27 mouse cellular contexts compared by ENCODE assay signal in genomic region chr6:31058961-31059360, GRCm38 (mm10).
DNase-seq lines count a peak whose midpoint lies in the region; ATAC-seq lines count a peak whose summit lies in the region.
"Had no signal": no experiment of that assay in that cellular context is flagged by ENCODE, and none has a peak within 500 bp of the region (broad histone marks: within the 10 kb centered on the region; RNA-seq: fewer than 3 reads in every experiment).

No protein-coding gene starts in this region.

- no peak for DNase-seq in embryonic facial prominence, embryonic 10.5 days (ENCODE audit: low spot score)
- peak; percentile 57 for DNase-seq in ovary, adult 18-20 months (ENCODE audit: low spot score)
- DNase-seq in ovary, postnatal 36 days (ENCODE audit: low spot score), result no peak
- peak; percentile 65 for DNase-seq in NIH3T3 (ENCODE audit: low read depth)
- no peak for DNase-seq in forebrain, embryonic 11.5 days (ENCODE audit: low spot score)
- DNase-seq: adrenal gland, adult 8-10 months; B cell, adult 2 months; cerebellum, adult 11-12 months; cerebellum, adult 8-10 months; cerebellum, postnatal 14 days; gastrocnemius, postnatal 25 days; heart, postnatal 10 days; heart, postnatal 36 days; kidney, adult 11 months had no signal

- no peak overlapping the region for H3K9ac ChIP-seq in embryonic facial prominence, embryonic 13.5 days
- H3K9ac ChIP-seq in forebrain, embryonic 11.5 days (ENCODE audit: low read length), result no peak overlapping the region
- H3K9ac ChIP-seq: embryonic facial prominence, embryonic 12.5 days; forebrain, embryonic 13.5 days; heart, embryonic 12.5 days; heart, embryonic 15.5 days; hindbrain, embryonic 13.5 days; intestine, embryonic 15.5 days had no signal

- H3K9me3 ChIP-seq in embryonic facial prominence, embryonic 13.5 days, result no peaks in the 10 kb centered on the region
- no peaks in the 10 kb centered on the region for H3K9me3 ChIP-seq in embryonic facial prominence, embryonic 10.5 days
- no peaks in the 10 kb centered on the region for H3K9me3 ChIP-seq in forebrain, embryonic 11.5 days (ENCODE audit: control insufficient read depth, low read length)
- H3K9me3 ChIP-seq: embryonic facial prominence, embryonic 12.5 days; forebrain, embryonic 13.5 days; G1E; heart, embryonic 12.5 days; heart, embryonic 15.5 days; hindbrain, embryonic 10.5 days; hindbrain, embryonic 13.5 days; intestine, embryonic 15.5 days had no signal

- H3K27ac ChIP-seq in embryonic facial prominence, embryonic 13.5 days, result no peak overlapping the region
- no peak overlapping the region for H3K27ac ChIP-seq in embryonic facial prominence, embryonic 10.5 days (replicated peaks)
- no peak overlapping the region for H3K27ac ChIP-seq in forebrain, embryonic 11.5 days (ENCODE audit: low read depth, low read length)
- H3K27ac ChIP-seq: embryonic facial prominence, embryonic 12.5 days; forebrain, embryonic 13.5 days; heart, embryonic 15.5 days; hindbrain, embryonic 10.5 days; hindbrain, embryonic 13.5 days; intestine, embryonic 15.5 days had no signal

- no peak overlapping the region for H3K4me2 ChIP-seq in embryonic facial prominence, embryonic 13.5 days
- no peak overlapping the region for H3K4me2 ChIP-seq in forebrain, embryonic 11.5 days (ENCODE audit: low read depth, low read length, severe bottlenecking)
- H3K4me2 ChIP-seq: embryonic facial prominence, embryonic 12.5 days; forebrain, embryonic 13.5 days; heart, embryonic 12.5 days; heart, embryonic 15.5 days; hindbrain, embryonic 13.5 days; intestine, embryonic 15.5 days had no signal

- no peaks in the 10 kb centered on the region for H3K4me1 ChIP-seq in embryonic facial prominence, embryonic 13.5 days
- no peaks in the 10 kb centered on the region for H3K4me1 ChIP-seq in embryonic facial prominence, embryonic 10.5 days
- no peaks in the 10 kb centered on the region for H3K4me1 ChIP-seq in forebrain, embryonic 11.5 days (replicated peaks; ENCODE audit: control insufficient read depth, insufficient read depth, low read length)
- H3K4me1 ChIP-seq: embryonic facial prominence, embryonic 12.5 days; heart, embryonic 12.5 days; heart, embryonic 15.5 days; intestine, embryonic 15.5 days had no signal

- no peak overlapping the region for H3K4me3 ChIP-seq in embryonic facial prominence, embryonic 13.5 days
- no peak overlapping the region for H3K4me3 ChIP-seq in embryonic facial prominence, embryonic 10.5 days
- no peak overlapping the region for H3K4me3 ChIP-seq in forebrain, embryonic 11.5 days (ENCODE audit: low read depth, low read length)
- H3K4me3 ChIP-seq: embryonic facial prominence, embryonic 12.5 days; erythroblast, embryonic 14.5 days; forebrain, embryonic 13.5 days; heart, embryonic 12.5 days; heart, embryonic 15.5 days; hindbrain, embryonic 10.5 days; hindbrain, embryonic 13.5 days; intestine, embryonic 15.5 days had no signal

- no peaks in the 10 kb centered on the region for H3K36me3 ChIP-seq in embryonic facial prominence, embryonic 13.5 days
- H3K36me3 ChIP-seq in embryonic facial prominence, embryonic 10.5 days (replicated peaks), result no peaks in the 10 kb centered on the region
- H3K36me3 ChIP-seq in forebrain, embryonic 11.5 days (ENCODE audit: control insufficient read depth, insufficient read depth, low read length), result no peaks in the 10 kb centered on the region
- H3K36me3 ChIP-seq: embryonic facial prominence, embryonic 12.5 days; heart, embryonic 12.5 days; heart, embryonic 15.5 days; hindbrain, embryonic 10.5 days; hindbrain, embryonic 13.5 days; intestine, embryonic 15.5 days had no signal

- ATAC-seq in embryonic facial prominence, embryonic 13.5 days (ENCODE audit: insufficient number of reproducible peaks, insufficient read depth, low FRiP score, low TSS enrichment, low read depth), result 0 out of 2 replicates have a peak, but pooled peaks have one; percentile 15
- no peak for ATAC-seq in forebrain, embryonic 11.5 days (replicated peaks; ENCODE audit: low FRiP score)
- ATAC-seq: forebrain, embryonic 13.5 days; forebrain, embryonic 16.5 days; hindbrain, embryonic 16.5 days; intestine, embryonic 15.5 days had no signal

- no peaks in the 10 kb centered on the region for H3K27me3 ChIP-seq in embryonic facial prominence, embryonic 13.5 days
- no peaks in the 10 kb centered on the region for H3K27me3 ChIP-seq in embryonic facial prominence, embryonic 10.5 days (replicated peaks; ENCODE audit: low read depth, poor library complexity, severe bottlenecking)
- H3K27me3 ChIP-seq in forebrain, embryonic 11.5 days (ENCODE audit: control insufficient read depth, insufficient read depth, low read length), result no peaks in the 10 kb centered on the region
- H3K27me3 ChIP-seq: CH12.LX; embryonic facial prominence, embryonic 12.5 days; forebrain, embryonic 13.5 days; heart, embryonic 12.5 days; heart, embryonic 15.5 days; hindbrain, embryonic 13.5 days; intestine, embryonic 15.5 days had no signal

- 83% methylated on average over 3 of the region's 3 CpGs for WGBS in embryonic facial prominence, embryonic 13.5 days
- 88% methylated on average over 3 of the region's 3 CpGs for WGBS in embryonic facial prominence, embryonic 10.5 days
- WGBS in forebrain, embryonic 11.5 days, result 85% methylated on average over 3 of the region's 3 CpGs

Comparison
In these comparisons a context has a peak if more than half of its experiments do, and no peak if none do; other contexts are left out.
1. DNase-seq: peak in ovary, adult 18-20 months (single experiment) and NIH3T3 (single experiment); none in embryonic facial prominence, embryonic 10.5 days (single experiment), ovary, postnatal 36 days (single experiment) and forebrain, embryonic 11.5 days (single experiment).